Mouse (Mus musculus): ENCODE measurements around the gene Mybph. TPM values are rescaled to one million over a fixed set of nuclear protein-coding genes. Genes with fewer than 3 reads are reported as not detected.

The Mybph gene
- polyA plus RNA-seq, 1 experiment from 2014 or later: not detected

DNA sequence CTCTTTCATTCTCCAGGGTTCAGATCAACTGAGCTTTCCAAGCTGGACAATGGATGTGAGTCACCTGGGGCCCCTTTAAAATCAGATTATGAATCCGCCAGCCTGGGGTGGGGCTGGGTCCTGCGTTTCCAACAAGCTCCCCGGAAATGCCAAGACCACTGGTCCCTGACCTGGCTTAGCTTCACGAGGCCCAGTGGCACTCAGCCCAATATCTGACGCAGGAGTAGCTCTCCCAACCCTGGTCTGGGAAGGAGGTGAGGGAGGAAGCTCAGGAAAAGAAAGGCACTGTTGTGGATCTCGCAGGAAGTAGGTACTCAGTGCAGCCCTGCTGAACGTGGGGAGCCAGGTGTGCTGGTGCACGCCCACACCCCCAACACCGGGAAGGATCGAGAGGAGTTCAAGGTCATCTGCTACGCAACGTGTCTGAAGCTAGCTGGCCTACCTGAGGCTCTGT, 23.8 kb downstream of the Mybph start:
- WGBS (ENCODE audit: insufficient replicate concordance): 49% methylated on average over 12 of the region's 12 CpGs
- peak overlapping the region; percentile 39; the same call in 1 of the 2 replicates for H3K27ac ChIP-seq (ENCODE audit: low read depth)
- H3K4me3 ChIP-seq (ENCODE audit: low read depth, low read length): no peak overlapping the region
- DNase-seq (peak; percentile 26), ATAC-seq (peak; percentile 22; the same call in 1 of the 2 replicates)
- TF ChIP-seq CTCF (IDR thresholded peaks at IDR 0.05; ENCODE audit: low read depth) (no peak), EP300 (IDR thresholded peaks at IDR 0.05; ENCODE audit: low read depth) (no peak)
- peaks cover 33% of the 10 kb centered on the region for H3K4me1 ChIP-seq (ENCODE audit: insufficient read depth)
- no peaks in the 10 kb centered on the region for H3K9me3 ChIP-seq (ENCODE audit: low read length)
- H3K4me2 ChIP-seq (ENCODE audit: low read depth, low read length): no peak overlapping the region
- no peaks in the 10 kb centered on the region for H3K36me3 ChIP-seq (replicated peaks; ENCODE audit: insufficient read depth, low read length)
- H3K27me3 ChIP-seq (ENCODE audit: insufficient read depth, low read length): no peaks in the 10 kb centered on the region
- no peak overlapping the region for H3K9ac ChIP-seq (replicated peaks)

DNA sequence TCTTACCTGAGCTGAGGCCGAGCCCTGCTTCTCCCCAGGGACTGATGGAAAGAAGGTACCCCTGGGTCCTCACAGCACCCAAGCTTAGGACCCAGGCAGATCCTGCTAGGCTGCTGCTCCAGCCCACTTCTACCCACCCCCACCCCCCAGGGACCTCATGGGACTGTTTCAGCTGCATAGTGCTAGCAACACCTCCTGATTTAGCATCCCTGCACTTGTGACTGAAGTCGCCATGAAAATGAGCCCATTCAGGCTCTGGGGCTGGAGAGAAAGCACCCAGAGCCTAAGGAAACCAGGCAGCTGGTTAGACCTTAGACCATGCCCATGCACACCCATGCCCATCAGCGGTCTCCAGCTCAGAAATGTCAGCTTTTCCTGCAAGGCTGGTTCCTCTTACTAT, 24.7 kb downstream of the Mybph start:
- Histone ChIP-seq H3K36me3 (replicated peaks; ENCODE audit: insufficient read depth, low read length) (no peaks in the 10 kb centered on the region), H3K4me1 (ENCODE audit: insufficient read depth) (peaks cover 37% of the 10 kb centered on the region), H3K9me3 (ENCODE audit: low read length) (no peaks in the 10 kb centered on the region), H3K9ac (replicated peaks) (no peak overlapping the region; the same call in 1 of the 2 replicates), H3K27ac (ENCODE audit: low read depth) (0 out of 2 replicates have a peak overlapping the region, but pooled peaks have one; percentile 45), H3K4me2 (ENCODE audit: low read depth, low read length) (no peak overlapping the region), H3K27me3 (ENCODE audit: insufficient read depth, low read length) (no peaks in the 10 kb centered on the region), H3K4me3 (ENCODE audit: low read depth, low read length) (no peak overlapping the region)
- TF ChIP-seq EP300 (IDR thresholded peaks at IDR 0.05; ENCODE audit: low read depth): no peak
- TF ChIP-seq CTCF (IDR thresholded peaks at IDR 0.05; ENCODE audit: low read depth): no peak
- ATAC-seq: no peak
- 56% methylated on average over 3 of the region's 3 CpGs for WGBS (ENCODE audit: insufficient replicate concordance)
- no peak for DNase-seq

- no peaks in the 10 kb centered on the region for H3K9me3 ChIP-seq (ENCODE audit: low read length)
- WGBS (ENCODE audit: insufficient replicate concordance): 77% methylated on average over 5 of the region's 5 CpGs
- no peak overlapping the region for H3K9ac ChIP-seq (replicated peaks)
- H3K4me2 ChIP-seq (ENCODE audit: low read depth, low read length): no peak overlapping the region
- no peak for TF ChIP-seq CTCF (IDR thresholded peaks at IDR 0.05; ENCODE audit: low read depth)
- TF ChIP-seq EP300 (IDR thresholded peaks at IDR 0.05; ENCODE audit: low read depth): no peak
- no peak overlapping the region for H3K4me3 ChIP-seq (ENCODE audit: low read depth, low read length)
- DNase-seq (no peak), ATAC-seq (no peak)
- H3K27me3 ChIP-seq (ENCODE audit: insufficient read depth, low read length): no peaks in the 10 kb centered on the region
- no peak overlapping the region for H3K27ac ChIP-seq (ENCODE audit: low read depth)
- H3K36me3 ChIP-seq (replicated peaks; ENCODE audit: insufficient read depth, low read length): no peaks in the 10 kb centered on the region
- H3K4me1 ChIP-seq (ENCODE audit: insufficient read depth): peaks cover 43% of the 10 kb centered on the region
Measured at GRCm38 (mm10) chr1:134219608-134220007, 26.4 kb downstream of the Mybph start.

GRCm38 (mm10) chr1:134221172-134221571, 27.9 kb downstream of the Mybph start:
- no peak overlapping the region for H3K9ac ChIP-seq (replicated peaks)
- H3K36me3 ChIP-seq (replicated peaks; ENCODE audit: insufficient read depth, low read length): no peaks in the 10 kb centered on the region
- H3K27me3 ChIP-seq (ENCODE audit: insufficient read depth, low read length): no peaks in the 10 kb centered on the region
- no peak for DNase-seq
- 39% methylated on average over 1 of the region's 1 CpGs for WGBS (ENCODE audit: insufficient replicate concordance)
- H3K9me3 ChIP-seq (ENCODE audit: low read length): no peaks in the 10 kb centered on the region
- peaks cover 35% of the 10 kb centered on the region for H3K4me1 ChIP-seq (ENCODE audit: insufficient read depth)
- TF ChIP-seq CTCF (IDR thresholded peaks at IDR 0.05; ENCODE audit: low read depth) (no peak), EP300 (IDR thresholded peaks at IDR 0.05; ENCODE audit: low read depth) (no peak)
- no peak overlapping the region for H3K4me3 ChIP-seq (ENCODE audit: low read depth, low read length)
- no peak overlapping the region for H3K4me2 ChIP-seq (ENCODE audit: low read depth, low read length)
- ATAC-seq: no peak
- peak overlapping the region; percentile 82; the same call in 1 of the 2 replicates for H3K27ac ChIP-seq (ENCODE audit: low read depth)

- Histone ChIP-seq H3K4me1 (ENCODE audit: insufficient read depth) (peaks cover 32% of the 10 kb centered on the region), H3K9me3 (ENCODE audit: low read length) (no peaks in the 10 kb centered on the region), H3K36me3 (replicated peaks; ENCODE audit: insufficient read depth, low read length) (no peaks in the 10 kb centered on the region), H3K4me3 (ENCODE audit: low read depth, low read length) (no peak overlapping the region), H3K27me3 (ENCODE audit: insufficient read depth, low read length) (no peaks in the 10 kb centered on the region), H3K27ac (ENCODE audit: low read depth) (peak overlapping the region; percentile 82), H3K4me2 (ENCODE audit: low read depth, low read length) (no peak overlapping the region), H3K9ac (replicated peaks) (no peak overlapping the region)
- DNase-seq (peak; percentile 78), ATAC-seq (peak; percentile 91)
- TF ChIP-seq CTCF (IDR thresholded peaks at IDR 0.05; ENCODE audit: low read depth) (no peak), EP300 (IDR thresholded peaks at IDR 0.05; ENCODE audit: low read depth) (no peak; the same call in 1 of the 2 replicates)
- WGBS (ENCODE audit: insufficient replicate concordance): 40% methylated on average over 8 of the region's 8 CpGs
Measured at GRCm38 (mm10) chr1:134222122-134223055, 29.1 kb downstream of the Mybph start.

DNA sequence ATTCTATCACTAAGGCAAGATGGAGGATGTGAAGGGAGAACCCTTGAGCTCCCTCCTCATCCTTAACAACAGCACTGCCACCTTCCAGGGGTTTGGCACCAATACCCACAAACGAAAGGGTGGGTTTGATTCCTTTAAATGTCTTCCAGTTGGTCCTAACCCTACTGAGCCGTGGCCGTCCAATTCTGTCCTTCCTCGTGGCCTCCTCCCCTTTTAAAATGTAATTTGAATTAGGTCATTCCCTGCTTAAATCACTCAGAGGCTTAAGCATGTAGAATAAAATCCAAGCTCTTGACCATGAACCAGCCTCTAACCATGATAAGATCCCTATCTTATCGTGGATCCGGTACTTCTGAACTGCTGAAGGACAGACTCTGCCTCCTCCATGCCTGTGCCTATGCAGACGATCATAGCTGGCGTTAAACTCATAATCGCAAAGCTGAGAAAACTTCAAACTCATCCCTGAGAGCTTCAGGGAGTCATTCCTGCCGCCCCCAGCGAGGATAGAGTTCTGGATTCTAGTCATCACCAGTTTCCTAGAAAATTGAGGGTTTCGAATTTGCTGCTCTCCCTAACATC, 31.5 kb downstream of the Mybph start:
- H3K4me3 ChIP-seq (ENCODE audit: low read depth, low read length): no peak overlapping the region
- H3K4me1 ChIP-seq (ENCODE audit: insufficient read depth): peaks cover 18% of the 10 kb centered on the region
- no peak for DNase-seq
- no peak for ATAC-seq
- no peaks in the 10 kb centered on the region for H3K9me3 ChIP-seq (ENCODE audit: low read length)
- no peaks in the 10 kb centered on the region for H3K36me3 ChIP-seq (replicated peaks; ENCODE audit: insufficient read depth, low read length)
- no peak overlapping the region for H3K27ac ChIP-seq (ENCODE audit: low read depth)
- no peak overlapping the region for H3K9ac ChIP-seq (replicated peaks)
- 74% methylated on average over 12 of the region's 12 CpGs for WGBS (ENCODE audit: insufficient replicate concordance)
- no peak overlapping the region for H3K4me2 ChIP-seq (ENCODE audit: low read depth, low read length)
- no peak for TF ChIP-seq EP300 (IDR thresholded peaks at IDR 0.05; ENCODE audit: low read depth)
- TF ChIP-seq CTCF (IDR thresholded peaks at IDR 0.05; ENCODE audit: low read depth): no peak
- no peaks in the 10 kb centered on the region for H3K27me3 ChIP-seq (ENCODE audit: insufficient read depth, low read length)

Data from liver, postnatal 0 days (tissue).